12 mouse cellular contexts compared by ENCODE assay signal in the genomic region with DNA sequence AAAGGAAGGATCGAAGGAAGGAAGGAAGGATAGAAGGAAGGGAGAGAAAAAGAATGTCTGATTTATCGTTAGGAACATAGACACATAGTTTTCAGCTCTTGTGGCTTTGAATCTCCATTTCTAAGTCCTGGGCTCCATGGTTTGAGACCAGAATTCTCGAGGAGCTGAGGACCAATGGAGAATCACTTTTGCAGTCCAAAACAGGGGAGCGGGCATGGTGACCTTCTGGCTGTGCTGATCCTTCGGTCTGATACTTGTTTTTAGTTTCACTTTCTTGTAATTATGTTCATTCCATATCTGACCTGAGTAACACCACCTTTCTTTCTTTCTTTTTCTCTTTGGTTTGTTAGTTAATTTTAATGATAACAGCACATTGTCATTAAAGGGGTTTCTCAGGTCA. TPM values are rescaled to one million over a fixed set of nuclear protein-coding genes. Genes with fewer than 3 reads are reported as not detected.
DNase-seq lines count a peak whose midpoint lies in the region; ATAC-seq and TF ChIP-seq lines count a peak whose summit lies in the region.
"Had no signal": no experiment of that assay in that cellular context is flagged by ENCODE, and none has a peak within 500 bp of the region (broad histone marks: within the 10 kb centered on the region; RNA-seq: fewer than 3 reads in every experiment).

No protein-coding gene starts in this region.

- no peaks in the 10 kb centered on the region for H3K27me3 ChIP-seq in hindbrain, embryonic 12.5 days
- no peaks in the 10 kb centered on the region for H3K27me3 ChIP-seq in hindbrain, embryonic 11.5 days (ENCODE audit: control insufficient read depth, insufficient read depth, low read length)
- H3K27me3 ChIP-seq in spleen, adult 2 months (ENCODE audit: control insufficient read depth, insufficient read depth, low read length), result no peaks in the 10 kb centered on the region
- H3K27me3 ChIP-seq in limb, embryonic 14.5 days (ENCODE audit: control insufficient read depth, insufficient read depth, low read length), result no peaks in the 10 kb centered on the region
- H3K27me3 ChIP-seq in stomach, embryonic 16.5 days (ENCODE audit: control insufficient read depth, insufficient read depth, low read length), result no peaks in the 10 kb centered on the region
- H3K27me3 ChIP-seq: neural tube, embryonic 12.5 days had no signal

- H3K9ac ChIP-seq in hindbrain, embryonic 12.5 days, result no peak overlapping the region
- no peak overlapping the region for H3K9ac ChIP-seq in hindbrain, embryonic 11.5 days (ENCODE audit: low read depth, low read length)
- H3K9ac ChIP-seq in limb, embryonic 14.5 days (ENCODE audit: low read depth, low read length, severe bottlenecking), result no peak overlapping the region
- H3K9ac ChIP-seq in stomach, embryonic 16.5 days (ENCODE audit: low read length), result no peak overlapping the region
- H3K9ac ChIP-seq: neural tube, embryonic 12.5 days had no signal

- H3K27ac ChIP-seq in hindbrain, embryonic 12.5 days, result peak overlapping the region; percentile 2; the same call in 1 of the 2 replicates
- H3K27ac ChIP-seq in hindbrain, embryonic 11.5 days (ENCODE audit: low read depth, low read length), result no peak overlapping the region
- H3K27ac ChIP-seq in spleen, adult 2 months (ENCODE audit: insufficient read depth, low read length), result no peak overlapping the region
- H3K27ac ChIP-seq in limb, embryonic 14.5 days (replicated peaks; ENCODE audit: low read depth, low read length), result peak overlapping the region; percentile 29; the same call in 1 of the 2 replicates
- no peak overlapping the region for H3K27ac ChIP-seq in stomach, embryonic 16.5 days (ENCODE audit: low read length)
- H3K27ac ChIP-seq: neural tube, embryonic 12.5 days had no signal

- H3K4me2 ChIP-seq in hindbrain, embryonic 12.5 days (replicated peaks), result no peak overlapping the region
- H3K4me2 ChIP-seq in hindbrain, embryonic 11.5 days (replicated peaks; ENCODE audit: low read depth, low read length), result no peak overlapping the region
- no peak overlapping the region; the same call in 1 of the 2 replicates for H3K4me2 ChIP-seq in limb, embryonic 14.5 days (replicated peaks; ENCODE audit: low read depth, low read length, severe bottlenecking)
- H3K4me2 ChIP-seq in stomach, embryonic 16.5 days (ENCODE audit: low read depth, low read length), result peak overlapping the region; percentile 40
- H3K4me2 ChIP-seq: neural tube, embryonic 12.5 days had no signal

- no peak overlapping the region for H3K4me3 ChIP-seq in hindbrain, embryonic 12.5 days
- no peak overlapping the region for H3K4me3 ChIP-seq in hindbrain, embryonic 11.5 days (ENCODE audit: low read depth, low read length)
- H3K4me3 ChIP-seq in spleen, adult 2 months (ENCODE audit: extremely low read depth, insufficient read depth, insufficient read length), result peak overlapping the region; percentile 42; the same call in 1 of the 2 replicates
- no peak overlapping the region for H3K4me3 ChIP-seq in limb, embryonic 14.5 days (replicated peaks; ENCODE audit: low read length)
- H3K4me3 ChIP-seq in stomach, embryonic 16.5 days (replicated peaks; ENCODE audit: low read length), result no peak overlapping the region
- H3K4me3 ChIP-seq: neural tube, embryonic 12.5 days had no signal

- no peaks in the 10 kb centered on the region for H3K9me3 ChIP-seq in hindbrain, embryonic 12.5 days (replicated peaks)
- no peaks in the 10 kb centered on the region for H3K9me3 ChIP-seq in hindbrain, embryonic 11.5 days (ENCODE audit: control insufficient read depth, low read length)
- H3K9me3 ChIP-seq in limb, embryonic 14.5 days (ENCODE audit: control insufficient read depth, low read length), result no peaks in the 10 kb centered on the region
- H3K9me3 ChIP-seq in stomach, embryonic 16.5 days (replicated peaks; ENCODE audit: control insufficient read depth, low read length), result no peaks in the 10 kb centered on the region
- H3K9me3 ChIP-seq: neural tube, embryonic 12.5 days had no signal

- 73% methylated on average over 5 of the region's 5 CpGs for WGBS in hindbrain, embryonic 12.5 days
- whole genome bisulfite sequencing in hindbrain, embryonic 11.5 days, result 76% methylated on average over 5 of the region's 5 CpGs
- 19% methylated on average over 5 of the region's 5 CpGs for WGBS in spleen, adult 2 months
- WGBS in limb, embryonic 14.5 days, result 57% methylated on average over 5 of the region's 5 CpGs
- 68% methylated on average over 5 of the region's 5 CpGs for WGBS in stomach, embryonic 16.5 days

- H3K4me1 ChIP-seq in hindbrain, embryonic 12.5 days, result peaks cover 13% of the 10 kb centered on the region
- H3K4me1 ChIP-seq in hindbrain, embryonic 11.5 days (replicated peaks; ENCODE audit: control insufficient read depth, insufficient read depth, low read length), result no peaks in the 10 kb centered on the region
- H3K4me1 ChIP-seq in spleen, adult 2 months (ENCODE audit: control insufficient read depth, insufficient read depth, insufficient read length), result no peaks in the 10 kb centered on the region
- peaks cover 17% of the 10 kb centered on the region for H3K4me1 ChIP-seq in limb, embryonic 14.5 days (ENCODE audit: control insufficient read depth, insufficient read depth, low read length)
- H3K4me1 ChIP-seq in stomach, embryonic 16.5 days (ENCODE audit: control insufficient read depth, insufficient read depth, low read length), result 0 out of 2 replicates have a peak, but pooled peaks cover 8% of the 10 kb centered on the region

- no peak for ATAC-seq in hindbrain, embryonic 12.5 days (ENCODE audit: low FRiP score)
- ATAC-seq in hindbrain, embryonic 11.5 days (ENCODE audit: low FRiP score), result no peak
- no peak for ATAC-seq in limb, embryonic 14.5 days (ENCODE audit: low FRiP score, low read depth)
- no peak for ATAC-seq in stomach, embryonic 16.5 days (ENCODE audit: insufficient read depth, low FRiP score)

- H3K36me3 ChIP-seq in hindbrain, embryonic 12.5 days, result no peaks in the 10 kb centered on the region
- H3K36me3 ChIP-seq in hindbrain, embryonic 11.5 days (ENCODE audit: control insufficient read depth, insufficient read depth, low read length), result no peaks in the 10 kb centered on the region
- H3K36me3 ChIP-seq in spleen, adult 2 months (ENCODE audit: control insufficient read depth, insufficient read depth, low read length), result no peaks in the 10 kb centered on the region
- H3K36me3 ChIP-seq in limb, embryonic 14.5 days (ENCODE audit: control insufficient read depth, insufficient read depth, low read length), result no peaks in the 10 kb centered on the region
- no peaks in the 10 kb centered on the region for H3K36me3 ChIP-seq in stomach, embryonic 16.5 days (ENCODE audit: control insufficient read depth, insufficient read depth, low read length)
- H3K36me3 ChIP-seq: neural tube, embryonic 12.5 days had no signal

- no peak for DNase-seq in hindbrain, embryonic 11.5 days (ENCODE audit: low spot score)
- DNase-seq in spleen, adult 2 months (ENCODE audit: low read depth in 1 of 2, low spot score in 2 of 2), result no peak
- DNase-seq in spleen, postnatal 10 days (ENCODE audit: low spot score in 2 of 2), result no peak
- DNase-seq in limb, embryonic 14.5 days (ENCODE audit: low spot score), result no peak
- DNase-seq in frontal cortex, postnatal 25 days (ENCODE audit: low spot score in 2 of 2), result no peak
- no peak for DNase-seq in right cerebral cortex, postnatal 25 days
- DNase-seq: adrenal gland, adult 8-10 months; gastrocnemius, postnatal 14 days; kidney, adult 18-20 months had no signal

- TF ChIP-seq CTCF in spleen, adult 2 months (IDR thresholded peaks at IDR 0.05; ENCODE audit: extremely low read depth, insufficient read depth, insufficient read length, insufficient replicate concordance), result no peak

- TF ChIP-seq POLR2A in spleen, adult 2 months (IDR thresholded peaks at IDR 0.05; ENCODE audit: low read depth, low read length), result no peak
- no peak for TF ChIP-seq POLR2A in limb, embryonic 14.5 days (IDR thresholded peaks at IDR 0.05; ENCODE audit: borderline replicate concordance, extremely low read depth, insufficient read depth, insufficient read length)

RNA-seq across cellular contexts. Expression of gene Ssbp2, which starts 29.2 kb away (rescaled TPM):
- polyA plus RNA-seq in hindbrain, embryonic 12.5 days (2016; fragmentation: Nextera tagmentation; extraction: Ambion mirVana), result 153 and 159 TPM in 2 replicates
- 152 and 153 TPM in 2 replicates for polyA plus RNA-seq in hindbrain, embryonic 11.5 days (2014; fragmentation: Nextera tagmentation; extraction: Ambion mirVana)
- polyA plus RNA-seq in spleen, adult 2 months (2012; rRNA removed), result 7.2 and 8.9 TPM in 2 replicates
- polyA plus RNA-seq in limb, embryonic 14.5 days (2012; rRNA removed), result 109 and 118 TPM in 2 replicates
- 174 and 203 TPM in 2 replicates for polyA plus RNA-seq in limb, embryonic 14.5 days (2014; fragmentation: Nextera tagmentation; extraction: Ambion mirVana)
- 119 TPM in 2 replicates for polyA plus RNA-seq in stomach, embryonic 16.5 days (2015; fragmentation: Nextera tagmentation; extraction: Ambion mirVana)

Comparison
In these comparisons a context has a peak if more than half of its experiments do, and no peak if none do; other contexts are left out.
1. H3K27ac ChIP-seq: peak in hindbrain, embryonic 12.5 days (single experiment) and limb, embryonic 14.5 days (single experiment); none in hindbrain, embryonic 11.5 days (single experiment), spleen, adult 2 months (single experiment) and stomach, embryonic 16.5 days (single experiment).
2. RNA of gene Ssbp2, which starts 29.2 kb away (polyA plus RNA-seq): 109 to 203 TPM in limb, embryonic 14.5 days, 153 to 159 TPM in hindbrain, embryonic 12.5 days, 152 to 153 TPM in hindbrain, embryonic 11.5 days and 119 TPM in stomach, embryonic 16.5 days; 7.2 to 8.9 TPM in spleen, adult 2 months; every median in the first group is over 10 times any median in the second.